Mouse (Mus musculus): ENCODE data around the gene Fig4. TPM values are rescaled to one million over a fixed set of nuclear protein-coding genes. Genes with fewer than 3 reads are reported as not detected.

Fig4 gene
- polyA plus RNA-seq, 1 experiment from 2014 or later = 53.7 TPM

Other genes with a start within 250 kb of the Fig4 start
- gene Gpr6, start 231.0 kb downstream of the Fig4 start, polyA plus RNA-seq (2015; fragmentation: Nextera tagmentation; extraction: Ambion mirVana) = not detected in 2 replicates
- gene Ak9, start 720 bp upstream of the Fig4 start, polyA plus RNA-seq (2015; fragmentation: Nextera tagmentation; extraction: Ambion mirVana) = 0.21 and 0.22 TPM in 2 replicates
- gene Zbtb24, start 147.1 kb upstream of the Fig4 start, polyA plus RNA-seq (2015; fragmentation: Nextera tagmentation; extraction: Ambion mirVana) = 11.4 and 14.0 TPM in 2 replicates
- gene Mical1, start 173.1 kb upstream of the Fig4 start, polyA plus RNA-seq (2015; fragmentation: Nextera tagmentation; extraction: Ambion mirVana) = 35.0 and 41.4 TPM in 2 replicates
- gene Smpd2, start 187.1 kb upstream of the Fig4 start, polyA plus RNA-seq (2015; fragmentation: Nextera tagmentation; extraction: Ambion mirVana) = 50.5 and 53.7 TPM in 2 replicates
- gene Ppil6, start 187.2 kb upstream of the Fig4 start, polyA plus RNA-seq (2015; fragmentation: Nextera tagmentation; extraction: Ambion mirVana) = 1.4 and 2.2 TPM in 2 replicates
- gene Cd164, start 216.2 kb upstream of the Fig4 start, polyA plus RNA-seq (2015; fragmentation: Nextera tagmentation; extraction: Ambion mirVana) = 168 and 174 TPM in 2 replicates